Mouse (Mus musculus) urinary bladder, adult 18-20 months (tissue): ENCODE data around the gene Pglyrp1.
"Not testable (repeated sequence)": the region's sequence is repeated elsewhere in the genome, so short reads cannot be mapped to it uniquely, and the experiment has no call there.

Experiments used
- DNase-seq, 2 experiments: peaks; one replicate each; pipeline ENCODE4 v3.0.0; 2022; ENCODE audit warnings: low spot score in 2 of 2, mixed read lengths in 2 of 2

The Pglyrp1 gene

GRCm38 (mm10) chr7:18871031-18871430 is at the start of gene Pglyrp1:
Pglyrp1 (plus strand) TSS chr7:18871331.
- not testable (repeated sequence) for DNase-seq

- DNase-seq: no peak
Observed at GRCm38 (mm10) chr7:18821507-18821906, 49.6 kb upstream of the Pglyrp1 start, which contains the start of gene Psg17. Psg17 (minus strand) TSS chr7:18821607.

GRCm38 (mm10) chr7:18827792-18828546 is 43.2 kb upstream of the Pglyrp1 start:
- DNase-seq: no peak

DNA sequence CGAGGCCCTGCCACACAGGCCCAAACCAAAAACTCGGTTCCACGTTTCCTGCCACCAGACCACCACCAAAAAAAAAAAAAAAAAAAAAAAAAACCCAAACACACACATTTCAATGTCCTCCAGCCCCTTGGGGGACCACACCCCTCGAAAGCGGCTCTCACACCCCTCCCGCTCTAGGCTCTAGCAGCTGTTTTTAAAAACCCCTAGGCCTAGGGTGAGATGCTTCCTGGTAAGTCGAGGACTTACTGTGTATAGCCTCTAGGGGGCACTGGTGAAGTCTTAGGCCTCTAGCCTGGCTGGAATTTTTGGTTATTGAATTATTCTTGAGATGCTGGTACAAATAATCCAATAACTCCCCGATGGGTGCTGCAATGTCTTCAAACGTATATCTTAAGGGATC is 42.5 kb upstream of the Pglyrp1 start:
- no peak for DNase-seq

GRCm38 (mm10) chr7:18829545-18829944 is 41.6 kb upstream of the Pglyrp1 start:
- no peak for DNase-seq

GRCm38 (mm10) chr7:18832298-18832697 is 38.8 kb upstream of the Pglyrp1 start:
- no peak for DNase-seq

DNA sequence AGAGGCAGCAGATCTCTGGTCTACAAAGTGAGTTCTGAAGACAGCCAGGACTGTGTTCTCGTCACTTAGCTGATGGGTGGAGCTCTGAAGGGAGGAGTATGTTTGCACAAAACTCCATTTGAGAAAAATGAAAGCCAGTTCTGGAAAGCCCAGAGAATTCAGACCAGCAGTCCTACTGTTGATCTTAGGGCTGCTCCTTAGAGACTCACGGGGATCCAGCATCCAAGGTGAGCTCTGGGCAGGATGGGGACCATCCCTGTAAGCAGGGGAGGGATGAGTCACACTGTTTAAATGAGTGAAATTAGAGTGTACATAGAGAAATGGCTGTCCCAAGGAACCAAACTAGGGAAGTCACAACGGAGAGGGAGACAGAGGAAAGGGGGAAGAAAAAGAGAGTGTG is 31.3 kb upstream of the Pglyrp1 start, which contains the start of gene Mill2:
Gene Mill2, plus strand, starts transcription at position 102 of the 400 bp plus-strand sequence.
- DNase-seq: peak in 1 of 2 experiments; percentile 20

DNA sequence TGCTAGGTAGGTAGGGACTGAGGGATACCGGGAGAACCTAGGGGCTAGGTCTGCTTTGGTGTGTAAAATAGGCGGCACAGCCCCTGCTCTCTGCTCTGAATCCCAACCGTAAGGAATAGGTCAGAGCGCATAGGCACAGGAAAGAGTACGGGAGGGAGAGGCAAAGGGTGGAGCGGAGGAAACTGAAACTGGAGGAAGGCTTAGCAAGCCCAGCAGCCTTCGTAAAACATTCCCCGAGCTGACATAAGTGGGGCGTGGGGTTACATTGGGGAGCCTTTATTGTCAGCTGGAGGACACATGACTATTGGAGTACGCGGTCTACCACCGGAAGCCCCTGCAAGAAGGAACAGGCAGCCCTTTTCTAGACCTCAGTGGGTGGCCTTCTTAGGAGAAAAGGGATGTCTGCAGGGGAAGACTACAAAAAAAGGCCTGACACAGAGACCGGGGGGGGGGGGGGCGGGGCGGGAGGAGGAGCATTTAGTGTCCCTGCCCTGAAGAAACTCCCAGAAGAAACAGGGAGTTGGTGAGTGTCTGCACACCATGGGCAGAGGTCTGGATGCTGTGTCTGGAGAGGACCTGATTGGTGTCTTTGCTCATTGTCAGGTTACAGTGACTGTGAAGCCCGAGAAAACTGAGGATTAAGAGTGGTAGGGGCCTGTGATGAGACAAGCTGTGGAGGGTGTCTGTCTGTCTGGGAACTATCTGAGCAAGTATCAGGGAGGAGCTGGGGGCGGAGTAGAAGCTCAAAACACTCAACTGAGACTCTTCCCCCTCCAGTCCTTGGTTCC is 30.6 kb upstream of the Pglyrp1 start:
- DNase-seq: peak; percentile 31 to 59

GRCm38 (mm10) chr7:18841174-18841567 is 30.0 kb upstream of the Pglyrp1 start:
- no peak for DNase-seq

GRCm38 (mm10) chr7:18844811-18845210 is 26.3 kb upstream of the Pglyrp1 start:
- DNase-seq: no peak

DNA sequence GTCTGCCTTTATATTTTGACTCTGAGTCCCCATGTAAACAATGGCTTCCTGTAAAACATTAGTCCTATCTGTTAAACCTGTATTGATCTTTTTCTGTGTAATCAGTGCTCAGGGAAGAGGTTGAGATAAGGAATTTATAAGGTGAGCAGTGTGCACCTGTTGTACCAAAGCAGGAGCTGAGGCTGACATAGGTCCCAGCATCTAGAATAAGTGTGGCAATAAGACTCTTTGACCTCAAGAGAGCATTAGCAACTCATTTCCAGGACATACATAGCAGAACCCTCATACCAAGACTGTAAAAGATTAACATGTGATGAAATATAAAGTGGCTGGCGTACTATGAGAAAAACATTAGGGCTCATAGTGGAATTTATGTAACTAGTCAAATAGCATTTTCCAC is 22.7 kb upstream of the Pglyrp1 start:
- no peak for DNase-seq

GRCm38 (mm10) chr7:18858310-18858916 is 12.7 kb upstream of the Pglyrp1 start:
- DNase-seq: no peak

DNA sequence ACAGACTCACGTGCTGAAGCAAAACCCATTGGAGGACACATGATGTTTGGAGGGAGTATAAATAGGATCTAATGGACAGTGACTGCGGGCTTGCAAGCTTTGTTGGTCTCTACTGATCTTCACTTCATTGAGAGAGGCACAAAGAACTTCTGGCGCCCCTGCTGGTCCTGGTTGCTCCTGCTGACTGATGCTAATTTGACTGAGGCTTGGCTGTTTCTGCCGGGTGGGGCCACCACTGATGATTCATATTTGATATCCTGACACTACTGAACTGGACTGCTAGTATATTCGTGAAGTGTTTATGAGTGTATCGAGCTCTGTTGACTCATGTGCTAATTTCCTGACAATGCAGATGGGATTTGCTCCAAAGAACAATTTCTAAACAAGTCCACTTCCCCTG is 8.3 kb upstream of the Pglyrp1 start:
- DNase-seq: no peak

- DNase-seq: no peak
Observed at GRCm38 (mm10) chr7:18868491-18868890, 2.6 kb upstream of the Pglyrp1 start.

GRCm38 (mm10) chr7:18872014-18872802 is 1.1 kb downstream of the Pglyrp1 start:
- DNase-seq: no peak

- no peak for DNase-seq
Observed at GRCm38 (mm10) chr7:18872816-18873215, 1.7 kb downstream of the Pglyrp1 start.

GRCm38 (mm10) chr7:18873253-18873652 is 2.1 kb downstream of the Pglyrp1 start:
- DNase-seq: peak; percentile 55 to 56

GRCm38 (mm10) chr7:18875372-18875771 is 4.2 kb downstream of the Pglyrp1 start:
- no peak for DNase-seq

DNA sequence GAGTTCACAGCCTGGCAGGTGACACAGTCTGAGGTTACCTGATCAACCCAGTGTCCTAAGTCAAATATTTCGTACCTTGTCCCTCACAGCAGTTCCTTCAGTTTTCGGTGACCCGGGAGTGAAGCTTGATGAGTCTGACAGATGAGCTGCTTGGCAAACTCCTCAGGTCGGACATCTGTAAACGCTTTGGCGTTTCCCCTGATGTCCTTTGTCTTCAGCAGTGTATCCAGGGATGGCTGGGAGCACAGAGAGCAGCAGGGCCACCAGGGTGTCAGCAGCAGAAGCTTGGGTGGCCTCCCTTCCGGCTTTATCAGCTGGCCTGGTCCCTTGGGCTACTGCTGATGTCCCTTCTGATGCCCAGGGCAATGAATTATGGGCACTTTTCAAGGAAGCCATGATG is 7.6 kb downstream of the Pglyrp1 start:
- DNase-seq: no peak

GRCm38 (mm10) chr7:18883991-18884744 is 13.0 kb downstream of the Pglyrp1 start:
- peak in 1 of 2 experiments; percentile 18 for DNase-seq
